Mouse (Mus musculus) urinary bladder, adult 2 months (tissue): ENCODE measurements around the gene Prtg. TPM values are rescaled to one million over a fixed set of nuclear protein-coding genes. Genes with fewer than 3 reads are reported as not detected.

Experiments used
- DNase-seq: peaks from one replicate; pipeline ENCODE4 v3.0.0; 2022; ENCODE audit warnings: low spot score
- polyA plus RNA-seq: library from polyadenylated mRNA; depleted of rRNA; stranded (reverse); fragments of >200 nt; gene quantifications from 2 replicates; pipeline ENCODE4 v1.2.3, GENCODE M21; 2012

Gene Prtg
- polyA plus RNA-seq, 1 experiment = 0.10 TPM

DNA sequence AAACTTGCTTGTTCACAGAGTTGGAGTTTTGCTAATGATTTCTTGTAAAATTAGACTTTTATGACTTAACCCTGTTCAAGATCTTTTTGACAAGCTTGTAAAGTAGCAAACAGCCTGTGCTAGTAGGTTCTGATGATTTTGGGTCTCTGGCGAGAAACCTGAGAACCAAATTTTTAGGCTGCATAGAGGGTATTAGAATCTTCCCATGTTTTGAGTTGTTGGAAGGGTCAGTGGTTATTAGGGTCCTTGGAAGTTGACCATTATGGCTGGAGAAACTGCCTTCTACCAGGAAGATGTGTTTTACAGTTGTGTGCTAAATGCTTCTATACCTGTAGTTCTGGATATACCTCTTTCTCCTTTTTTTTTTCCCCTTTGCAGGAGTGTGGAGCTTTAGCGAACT is 2.4 kb downstream of the Prtg start:
- no peak for DNase-seq

- no peak for DNase-seq
These were observed 3.9 kb downstream of the Prtg start for GRCm38 (mm10) chr9:72810607-72811006.

DNA sequence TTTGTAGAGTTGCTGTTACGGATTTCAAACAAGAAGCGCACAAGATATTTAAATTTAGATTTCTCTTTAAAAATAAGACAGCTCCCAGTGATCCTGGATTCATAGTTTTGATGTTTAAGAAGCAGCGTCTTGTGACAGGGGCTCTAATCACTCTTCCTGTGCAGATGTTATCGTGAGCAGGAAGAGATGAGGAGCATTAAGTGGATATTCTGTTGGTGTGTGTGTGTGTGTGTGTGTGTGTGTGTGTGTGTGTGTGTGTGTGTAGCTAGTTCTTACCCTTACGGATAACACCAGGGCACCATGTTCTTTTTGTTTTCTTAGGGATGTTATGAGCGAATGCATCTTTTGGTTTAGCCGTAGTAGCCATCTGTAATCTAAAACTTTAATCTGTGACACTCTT is 5.4 kb downstream of the Prtg start:
- DNase-seq = no peak

GRCm38 (mm10) chr9:72812594-72813570 is 6.2 kb downstream of the Prtg start:
- no peak for DNase-seq

DNA sequence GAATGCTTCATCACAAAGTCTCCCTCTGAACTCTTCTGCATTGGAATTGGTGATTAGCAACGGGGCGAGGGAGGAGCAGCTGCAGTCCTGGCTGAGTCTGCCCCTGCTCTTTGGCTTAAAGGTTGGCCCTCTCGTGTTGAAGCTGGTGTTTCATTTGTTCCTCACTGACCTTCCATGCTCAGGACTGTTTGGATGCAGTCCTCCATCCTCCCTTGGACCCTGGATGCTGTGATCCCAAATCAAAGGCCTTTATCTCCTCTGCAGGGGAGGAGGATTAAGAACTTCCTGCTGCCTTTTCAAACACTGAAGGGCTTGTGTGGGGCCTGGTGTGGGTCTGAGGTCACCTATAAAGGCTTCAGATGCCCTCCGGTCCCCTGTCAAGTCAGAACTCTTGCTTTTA is 18.8 kb downstream of the Prtg start:
- no peak for DNase-seq

DNA sequence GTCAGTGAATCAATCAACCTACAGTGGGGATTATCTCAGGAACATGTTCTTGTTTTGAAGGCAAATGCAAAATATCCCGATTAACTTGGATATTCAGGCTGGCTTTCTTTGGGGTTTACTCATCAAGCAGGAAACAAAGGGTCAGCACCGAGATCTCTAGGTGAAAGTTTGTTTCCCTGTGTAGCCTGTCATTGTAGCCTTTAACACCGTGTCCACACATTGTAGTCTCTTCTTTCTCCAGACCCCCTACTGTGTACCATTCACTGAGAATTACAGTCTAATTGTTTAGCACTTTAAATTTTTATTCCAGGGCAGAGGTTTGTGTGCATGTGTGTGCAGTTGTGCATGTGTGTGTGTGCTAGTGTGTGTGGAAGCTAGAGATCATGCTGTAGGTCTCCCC is 19.3 kb downstream of the Prtg start:
- no peak for DNase-seq

GRCm38 (mm10) chr9:72828616-72829257 is 22.1 kb downstream of the Prtg start:
- no peak for DNase-seq

DNA sequence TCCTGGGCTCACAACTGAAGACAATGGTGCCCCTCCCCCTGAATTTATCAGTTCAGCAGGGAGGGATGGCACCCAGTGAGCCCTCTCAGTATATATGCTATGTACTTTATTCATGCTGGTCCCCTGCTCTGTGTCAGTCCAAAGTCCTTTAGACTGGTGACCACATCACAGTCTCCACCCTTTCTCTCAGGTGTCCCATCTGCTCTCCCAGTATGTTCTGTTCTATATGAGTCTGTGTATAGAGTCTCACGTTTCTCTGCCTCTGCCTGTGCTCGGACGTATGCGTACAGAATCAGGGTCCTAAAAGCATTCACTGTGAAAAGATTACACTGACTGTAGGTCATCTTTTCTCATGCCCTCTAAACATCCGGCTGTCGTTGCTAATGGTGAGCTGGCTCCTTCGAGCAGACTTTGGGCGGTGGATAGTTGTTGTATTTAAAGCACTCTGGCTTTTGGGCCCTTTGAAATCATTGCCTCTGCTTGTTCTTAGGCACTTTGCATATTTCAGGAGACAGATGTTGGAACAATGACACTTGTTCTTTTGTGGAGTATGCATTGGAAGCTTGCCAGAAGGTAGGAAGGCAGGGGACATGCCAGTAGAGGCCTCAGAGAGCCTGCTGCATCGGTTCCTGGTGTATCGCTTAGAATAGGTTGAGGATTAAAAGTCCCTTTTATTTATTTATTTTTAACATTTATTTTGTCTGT is 27.5 kb downstream of the Prtg start:
- no peak for DNase-seq

- no peak for DNase-seq
These were observed 28.3 kb downstream of the Prtg start for GRCm38 (mm10) chr9:72835007-72835406.

- DNase-seq = no peak
These were observed 30.2 kb downstream of the Prtg start for GRCm38 (mm10) chr9:72836708-72837495.

DNA sequence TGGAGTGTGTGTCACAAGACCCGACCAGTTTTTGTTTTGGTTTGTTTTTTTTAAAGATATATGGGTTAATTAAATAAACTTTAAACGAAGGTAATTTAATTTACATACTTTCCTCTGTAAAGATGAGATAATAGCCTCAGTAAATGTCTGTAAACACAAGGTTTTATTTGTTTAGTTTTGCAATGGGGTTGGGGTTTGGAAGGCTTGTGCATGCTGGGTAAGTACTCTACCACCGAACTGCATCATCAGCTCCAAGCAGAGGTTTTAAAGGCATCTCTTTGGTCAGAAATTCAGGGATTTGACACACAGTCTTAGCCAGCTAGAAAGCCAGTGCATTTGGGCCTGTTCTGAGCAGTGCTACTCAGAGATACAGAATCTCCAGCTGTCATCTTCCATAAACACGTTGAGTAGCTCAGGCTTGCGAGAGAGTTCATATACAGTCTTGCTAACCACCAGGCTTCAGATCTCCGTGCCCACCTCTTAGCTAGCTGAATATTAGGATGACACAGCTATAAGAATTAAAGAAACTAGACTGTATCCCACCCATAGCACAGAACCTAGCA is 31.0 kb downstream of the Prtg start:
- DNase-seq = no peak

DNA sequence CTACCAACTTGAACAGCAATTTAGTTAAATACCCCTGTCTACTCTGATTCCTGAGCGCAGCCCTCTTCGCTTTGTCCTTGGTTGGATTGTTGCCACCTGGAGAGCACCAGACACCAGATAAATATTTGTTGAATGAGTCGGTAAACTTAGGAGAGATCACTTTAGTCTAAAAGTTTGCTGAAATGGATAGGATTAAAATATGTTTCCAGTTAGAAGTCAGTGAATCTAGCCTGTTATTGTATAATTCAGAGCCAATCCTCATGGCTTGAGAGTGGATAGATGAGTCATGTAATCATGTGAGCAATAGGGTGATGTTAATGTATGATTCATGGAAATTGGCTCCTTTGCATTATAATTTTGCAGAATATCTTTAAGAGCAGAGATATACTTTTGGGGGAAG is 31.6 kb downstream of the Prtg start:
- DNase-seq = no peak

GRCm38 (mm10) chr9:72839346-72839990 is 32.8 kb downstream of the Prtg start:
- no peak for DNase-seq

- DNase-seq = no peak
These were observed 37.8 kb downstream of the Prtg start for GRCm38 (mm10) chr9:72844496-72844895.

GRCm38 (mm10) chr9:72846160-72846559 is 39.5 kb downstream of the Prtg start:
- DNase-seq = no peak

DNA sequence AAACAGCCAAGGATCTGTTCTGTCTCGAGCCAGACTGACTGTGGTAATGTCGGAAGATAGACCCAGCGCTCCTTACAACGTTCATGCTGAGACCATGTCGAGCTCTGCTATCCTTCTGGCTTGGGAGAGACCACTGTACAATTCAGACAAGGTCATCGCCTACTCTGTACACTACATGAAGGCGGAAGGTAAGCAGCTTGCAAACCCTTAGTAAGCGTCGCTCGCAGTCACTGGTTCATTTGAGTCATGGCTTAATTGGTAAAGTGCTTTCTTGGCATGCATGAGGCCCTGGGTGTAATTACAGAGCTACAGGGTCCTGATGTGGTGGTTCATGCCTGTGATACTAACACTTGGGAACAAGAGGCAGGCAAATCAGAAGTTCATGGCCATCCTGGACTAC is 44.9 kb downstream of the Prtg start:
- no peak for DNase-seq

GRCm38 (mm10) chr9:72851979-72852378 is 45.3 kb downstream of the Prtg start:
- no peak for DNase-seq

GRCm38 (mm10) chr9:72853681-72854190 is 47.1 kb downstream of the Prtg start:
- DNase-seq = no peak

DNA sequence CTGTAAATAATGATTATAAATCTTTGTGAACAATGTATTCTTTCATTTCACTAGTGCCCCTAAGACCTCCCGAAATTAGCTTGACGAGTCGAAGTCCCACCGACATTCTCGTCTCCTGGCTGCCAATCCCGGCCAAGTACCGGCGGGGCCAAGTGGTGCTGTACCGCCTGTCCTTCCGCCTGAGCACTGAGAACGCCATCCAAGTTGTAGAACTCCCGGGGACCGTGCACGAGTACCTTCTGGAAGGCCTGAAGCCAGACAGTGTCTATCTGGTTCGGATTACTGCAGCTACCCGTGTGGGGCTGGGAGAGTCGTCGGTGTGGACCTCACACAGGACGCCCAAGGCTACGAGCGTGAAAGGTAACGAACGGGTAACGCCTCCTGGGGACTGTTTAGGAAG is 50.0 kb downstream of the Prtg start:
- no peak for DNase-seq

GRCm38 (mm10) chr9:72860764-72861163 is 54.1 kb downstream of the Prtg start:
- DNase-seq = no peak

- DNase-seq = no peak
These were observed 54.6 kb downstream of the Prtg start for GRCm38 (mm10) chr9:72861235-72861634.
